Mouse (Mus musculus): ENCODE measurements at regions not wholly inside any gene's neighbourhood (a gene's known extent, or its start where the extent isn't known, plus 50 kb on each side); places are given as distances from the start of the nearest gene placed in this dataset.

- CTCF ChIA-PET: interaction anchor here (0.6 kb wide), 1 partner anchor 10 kb away, joined by 5 read pairs; no protein-coding TSS in a partner anchor
These were observed 51.8 kb upstream of the Sv2b start for GRCm38 (mm10) chr7:75360874-75361273.

GRCm38 (mm10) chr7:75362541-75362940 lies 53.5 kb upstream of the Sv2b start:
- CTCF ChIA-PET: no interaction called here

GRCm38 (mm10) chr7:75365480-75365879 lies 56.4 kb upstream of the Sv2b start:
- CTCF ChIA-PET: interaction anchor here (0.5 to 1.6 kb wide), 2 partner anchors 9 to 229 kb away, joined by 4 to 11 read pairs; no protein-coding TSS in a partner anchor

GRCm38 (mm10) chr7:75366285-75366882 lies 57.3 kb upstream of the Sv2b start:
- CTCF ChIA-PET: interaction anchor here (0.6 to 1.6 kb wide), 3 partner anchors 25 to 427 kb away, joined by 3 to 13 read pairs (median 11); no protein-coding TSS in a partner anchor

- CTCF ChIA-PET: interaction anchor here (0.7 kb wide), 1 partner anchor 245 kb away, joined by 6 read pairs; no protein-coding TSS in a partner anchor
These were observed 59.3 kb upstream of the Sv2b start for GRCm38 (mm10) chr7:75368315-75368714.

- CTCF ChIA-PET: interaction anchor here (0.6 to 0.7 kb wide), 2 partner anchors 36 to 461 kb away, joined by 3 to 6 read pairs; no protein-coding TSS in a partner anchor
These were observed 60.3 kb upstream of the Sv2b start for GRCm38 (mm10) chr7:75369366-75369765.

GRCm38 (mm10) chr7:75370595-75371519 lies 61.8 kb upstream of the Sv2b start:
- CTCF ChIA-PET: interaction anchor here (0.7 kb wide), 3 partner anchors 10 to 40 kb away, joined by 4 to 6 read pairs (median 5); no protein-coding TSS in a partner anchor

- CTCF ChIA-PET: interaction anchor here (0.7 kb wide), 1 partner anchor 22 kb away, joined by 4 read pairs; no protein-coding TSS in a partner anchor
These were observed 62.4 kb upstream of the Sv2b start for GRCm38 (mm10) chr7:75371520-75371876.

- CTCF ChIA-PET: no interaction called here
These were observed 62.9 kb upstream of the Sv2b start for GRCm38 (mm10) chr7:75371991-75372390.

- CTCF ChIA-PET: no interaction called here
These were observed 63.9 kb upstream of the Sv2b start for GRCm38 (mm10) chr7:75372892-75373444.

GRCm38 (mm10) chr7:75374506-75374905 lies 65.4 kb upstream of the Sv2b start:
- CTCF ChIA-PET: no interaction called here

- CTCF ChIA-PET: no interaction called here
These were observed 70.5 kb upstream of the Sv2b start for GRCm38 (mm10) chr7:75379595-75379994.

- CTCF ChIA-PET: no interaction called here
These were observed 70.8 kb upstream of the Akap13 start for GRCm38 (mm10) chr7:75384506-75384911.

- CTCF ChIA-PET: no interaction called here
These were observed 68.3 kb upstream of the Akap13 start for GRCm38 (mm10) chr7:75387033-75387432.

- CTCF ChIA-PET: interaction anchor here (0.6 to 0.7 kb wide), 2 partner anchors 14 to 29 kb away, joined by 4 to 9 read pairs; no protein-coding TSS in a partner anchor
These were observed 67.4 kb upstream of the Akap13 start for GRCm38 (mm10) chr7:75387821-75388431.

GRCm38 (mm10) chr7:75390162-75390561 lies 65.2 kb upstream of the Akap13 start:
- CTCF ChIA-PET: no interaction called here

- CTCF ChIA-PET: interaction anchor here (0.6 kb wide), 1 partner anchor 22 kb away, joined by 4 read pairs; no protein-coding TSS in a partner anchor
These were observed 62.6 kb upstream of the Akap13 start for GRCm38 (mm10) chr7:75392783-75393182.

- CTCF ChIA-PET: interaction anchor here (0.6 kb wide), 1 partner anchor 22 kb away, joined by 4 read pairs; no protein-coding TSS in a partner anchor
These were observed 61.9 kb upstream of the Akap13 start for GRCm38 (mm10) chr7:75393466-75393865.

GRCm38 (mm10) chr7:75394866-75395580 lies 60.3 kb upstream of the Akap13 start:
- CTCF ChIA-PET: no interaction called here

GRCm38 (mm10) chr7:75397559-75397958 lies 57.8 kb upstream of the Akap13 start:
- CTCF ChIA-PET: interaction anchor here (0.7 kb wide), 3 partner anchors 112 to 1837 kb away, joined by 3 to 5 read pairs (median 3); no protein-coding TSS in a partner anchor

GRCm38 (mm10) chr7:75398480-75398879 lies 56.9 kb upstream of the Akap13 start:
- CTCF ChIA-PET: interaction anchor here (0.7 to 0.8 kb wide), 3 partner anchors 82 to 165 kb away, joined by 3 to 5 read pairs (median 3); no protein-coding TSS in a partner anchor

Measured in spleen, embryonic (tissue).